Mouse (Mus musculus) heart, postnatal 0 days (tissue): ENCODE measurements at regions not wholly inside any gene's neighbourhood (a gene's known extent, or its start where the extent isn't known, plus 50 kb on each side); places are given as distances from the start of the nearest gene placed in this dataset.

Source experiments
- ATAC-seq: fragments of 200-750 bp; cut with Nextera tagmentation; 2 replicates; pipeline ENCODE4 v1.8.0; 2017; ENCODE audit warnings: low read depth, moderate number of reproducible peaks, moderate library complexity; ENCODE audit not compliant: insufficient read depth
- DNase-seq: peaks from one replicate; pipeline ENCODE4 v3.0.0-alpha.2; 2016; ENCODE audit warnings: low spot score
- H3K27ac ChIP-seq: fragments of 300-500 bp; sonication (generic); 2 replicates; pipeline ENCODE4 v1.5.1; 2014; ENCODE audit warnings: low read depth, mild to moderate bottlenecking
- H3K27me3 ChIP-seq: fragments of 300-500 bp; sonication (generic); 2 replicates; pipeline ENCODE4 v1.6.1; 2014; ENCODE audit warnings: low read length, mixed read lengths; ENCODE audit not compliant: control insufficient read depth, insufficient read depth
- H3K36me3 ChIP-seq: fragments of 300-500 bp; sonication (generic); replicated peaks from 2 replicates; pipeline ENCODE4 v1.6.1; 2014; ENCODE audit warnings: low read length, mixed read lengths; ENCODE audit not compliant: control insufficient read depth, insufficient read depth
- H3K4me1 ChIP-seq: fragments of 300-500 bp; sonication (generic); 2 replicates; pipeline ENCODE4 v1.6.1; 2014; ENCODE audit warnings: antibody characterized with exemption; ENCODE audit not compliant: control insufficient read depth, insufficient read depth
- H3K4me2 ChIP-seq: fragments of 300-500 bp; sonication (generic); 2 replicates; pipeline ENCODE4 v1.6.1; 2014; ENCODE audit warnings: low read depth, mild to moderate bottlenecking, low read length, moderate library complexity
- H3K4me3 ChIP-seq: fragments of 300-500 bp; sonication (generic); 2 replicates; pipeline ENCODE4 v1.5.1; 2014; ENCODE audit warnings: low read depth, low read length
- H3K9ac ChIP-seq: fragments of 300-500 bp; sonication (generic); replicated peaks from 2 replicates; pipeline ENCODE4 v1.6.1; 2014; ENCODE audit warnings: low read depth, low read length, mixed read lengths
- H3K9me3 ChIP-seq: fragments of 300-500 bp; sonication (generic); replicated peaks from 2 replicates; pipeline ENCODE4 v1.6.1; 2016; ENCODE audit warnings: low read length; ENCODE audit not compliant: control insufficient read depth
- CTCF ChIP-seq: IDR thresholded peaks from 2 replicates; pipeline ENCODE4 v1.5.1; 2016; ENCODE audit warnings: antibody characterized with exemption, control low read depth, low read depth
- EP300 ChIP-seq: IDR thresholded peaks from 2 replicates; pipeline ENCODE4 v1.6.1; 2016; ENCODE audit warnings: antibody characterized with exemption, low read depth
- WGBS: fragments of 180-500 bp; shearing (Covaris S2); extraction: QIAGEN DNeasy Blood & Tissue Kit; methylation state at CpG from one replicate; pipeline ENCODE4 v1.1.7; 2014; 5-methylcytosine and 5-hydroxymethylcytosine counted together

- Histone ChIP-seq H3K4me3 (no peak overlapping the region), H3K4me1 (no peaks in the 10 kb centered on the region), H3K4me2 (no peak overlapping the region), H3K27ac (no peak overlapping the region), H3K27me3 (no peaks in the 10 kb centered on the region), H3K36me3 (no peaks in the 10 kb centered on the region), H3K9ac (no peak overlapping the region), H3K9me3 (no peaks in the 10 kb centered on the region)
- no peak for DNase-seq
- no peak for ATAC-seq
- TF ChIP-seq EP300, result no peak
- no peak for TF ChIP-seq CTCF
- WGBS, result 86% methylated on average over 4 of the region's 4 CpGs
Measured at GRCm38 (mm10) chr2:17822621-17823006, 91.3 kb upstream of the Nebl start.

- no peak overlapping the region for H3K4me3 ChIP-seq
- no peak overlapping the region for H3K27ac ChIP-seq
- DNase-seq (no peak), ATAC-seq (no peak)
- no peak for TF ChIP-seq CTCF
- TF ChIP-seq EP300, result no peak
- 83% methylated on average over 13 of the region's 13 CpGs for WGBS
- no peak overlapping the region for H3K4me2 ChIP-seq
- H3K9me3 ChIP-seq, result no peaks in the 10 kb centered on the region
- H3K9ac ChIP-seq, result no peak overlapping the region
- H3K27me3 ChIP-seq, result no peaks in the 10 kb centered on the region
- no peaks in the 10 kb centered on the region for H3K4me1 ChIP-seq
- no peaks in the 10 kb centered on the region for H3K36me3 ChIP-seq
Measured at GRCm38 (mm10) chr2:17821878-17822620, 90.8 kb upstream of the Nebl start.

GRCm38 (mm10) chr2:17811943-17812670 is 80.8 kb upstream of the Nebl start:
- Histone ChIP-seq H3K4me2 (no peak overlapping the region), H3K27me3 (no peaks in the 10 kb centered on the region), H3K4me3 (no peak overlapping the region), H3K36me3 (no peaks in the 10 kb centered on the region), H3K9me3 (no peaks in the 10 kb centered on the region), H3K4me1 (no peaks in the 10 kb centered on the region), H3K27ac (no peak overlapping the region), H3K9ac (no peak overlapping the region)
- no peak for TF ChIP-seq CTCF
- no peak for TF ChIP-seq EP300
- peak; percentile 53; the same call in 1 of the 2 replicates for ATAC-seq
- WGBS, result 33% methylated on average over 7 of the region's 7 CpGs
- no peak for DNase-seq
